Mouse (Mus musculus) urinary bladder, adult 18-20 months (tissue): Measurements from ENCODE around the gene Vmn1r89.

ENCODE experiments used
- DNase-seq, 2 experiments: peaks; one replicate each; pipeline ENCODE4 v3.0.0; 2022; ENCODE audit warnings: low spot score in 2 of 2, mixed read lengths in 2 of 2

Vmn1r89 gene

DNA sequence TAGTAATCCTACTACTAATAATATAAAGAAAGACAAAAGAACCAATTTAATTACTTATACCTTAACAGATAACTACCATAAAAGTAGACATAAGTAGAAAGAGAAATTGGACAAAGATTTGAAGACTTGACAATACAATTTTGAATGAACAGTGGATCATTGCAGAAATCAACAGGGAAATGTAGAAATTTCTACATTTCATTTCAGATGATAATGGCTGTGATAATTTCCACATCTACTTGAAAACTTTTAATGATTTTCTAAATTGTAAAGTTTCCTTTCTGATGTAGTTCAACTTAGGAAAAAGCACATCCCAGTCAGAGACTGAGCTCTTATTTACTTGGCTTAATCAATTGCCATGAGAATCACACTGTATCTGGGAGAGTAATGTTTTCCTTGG lies at the start of gene Vmn1r89:
Gene Vmn1r89 (plus strand): TSS at position 301 of the 400 bp plus-strand sequence.
- DNase-seq, result no peak

DNA sequence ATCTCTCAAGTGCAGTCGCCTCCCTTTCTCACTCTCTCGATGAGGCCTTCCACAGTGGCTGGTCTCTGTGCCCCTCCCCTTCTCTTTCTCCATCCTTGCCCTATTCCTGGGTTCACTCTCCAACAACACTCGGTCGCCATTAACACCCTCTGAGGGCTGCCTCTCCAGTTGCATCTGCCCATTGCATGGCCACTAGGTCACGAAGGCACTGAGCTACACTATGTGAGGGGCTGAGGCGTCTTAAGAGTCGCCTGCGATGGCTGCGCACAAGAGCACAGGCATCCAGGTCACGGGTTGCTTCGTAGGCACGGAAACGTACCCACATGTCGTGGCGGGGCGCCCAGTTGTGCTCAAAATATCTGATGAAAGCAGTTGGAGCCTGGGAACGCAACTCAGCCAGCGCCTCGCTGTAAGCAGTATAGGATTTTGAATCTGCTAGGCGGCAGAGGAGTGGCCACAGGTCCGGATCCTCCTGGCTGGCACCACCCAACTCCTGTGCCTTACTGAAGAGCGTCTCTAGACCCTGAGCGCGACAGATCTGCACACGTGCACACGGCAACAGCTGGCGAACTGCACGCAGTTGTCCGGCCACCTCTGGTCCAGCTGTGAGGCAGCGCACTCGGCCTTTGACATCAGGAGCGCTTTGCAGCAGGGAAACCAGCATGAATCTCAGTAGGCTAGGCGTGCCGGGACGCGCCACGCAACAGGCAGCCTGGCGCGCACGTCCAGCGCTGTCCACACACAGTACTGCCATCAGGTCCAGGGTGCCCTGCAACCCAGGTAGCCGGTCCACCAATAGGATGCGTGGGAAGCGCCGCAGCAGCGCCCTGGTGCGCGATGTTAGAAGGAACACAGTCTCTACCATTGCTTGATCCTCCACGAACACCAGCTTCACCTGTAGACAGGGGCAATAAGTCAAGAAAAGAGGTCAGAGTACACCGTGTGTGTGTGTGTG lies 48.2 kb downstream of the Vmn1r89 start:
- DNase-seq, result no peak

GRCm38 (mm10) chr7:13263851-13264250 lies 51.0 kb downstream of the Vmn1r89 start:
- DNase-seq, result no peak

DNA sequence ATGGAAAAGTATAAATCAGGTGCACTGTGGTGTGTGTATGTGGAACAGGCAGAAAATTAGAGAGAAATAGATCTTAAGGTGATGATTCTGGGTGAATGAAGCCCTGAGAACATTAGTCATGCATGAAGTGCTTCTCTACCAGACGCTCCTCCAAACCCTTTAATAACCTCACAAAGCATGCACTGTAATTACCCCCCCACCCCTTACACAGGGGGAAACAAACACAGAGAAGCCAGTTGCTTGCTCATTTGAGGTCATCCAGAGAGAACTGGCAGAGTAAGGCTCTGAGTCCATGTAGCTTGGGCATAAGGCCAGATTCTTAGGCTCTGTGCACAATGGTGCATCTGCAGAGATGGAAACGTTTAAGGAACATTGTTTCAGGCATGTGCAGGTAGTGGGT lies 51.6 kb downstream of the Vmn1r89 start:
- DNase-seq, result no peak

- no peak for DNase-seq
These were observed 56.0 kb downstream of the Vmn1r89 start for GRCm38 (mm10) chr7:13268749-13269260.

DNA sequence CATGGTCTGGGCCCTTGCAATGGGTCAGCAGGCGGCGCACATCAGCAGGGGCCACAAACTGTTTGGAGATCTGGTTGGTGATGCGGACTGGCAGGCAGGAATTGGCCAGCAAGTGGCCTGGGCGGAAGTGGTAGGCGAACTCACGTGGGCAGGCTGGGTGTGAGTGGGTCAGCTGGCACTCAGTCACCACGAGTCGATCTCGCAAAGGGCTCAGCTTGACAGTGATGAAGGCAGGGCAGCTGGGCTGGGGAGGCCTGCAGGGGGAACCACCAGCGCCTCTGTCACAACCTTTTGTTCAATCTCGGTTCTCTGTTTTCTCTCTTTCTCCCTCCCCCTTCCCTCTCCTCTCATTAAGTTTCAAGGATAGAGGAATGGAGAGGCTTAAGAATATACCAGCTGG lies 56.6 kb downstream of the Vmn1r89 start:
- no peak for DNase-seq
